Mouse (Mus musculus): ENCODE measurements around the gene Msh2. TPM values are rescaled to one million over a fixed set of nuclear protein-coding genes. Genes with fewer than 3 reads are reported as not detected.

Msh2 gene
- total RNA-seq, 2 experiments from 2014 or later: 9.9 to 10.7 TPM

Other genes starting within 250 kb of the Msh2 start
- gene Stpg4, start 244.6 kb upstream of the Msh2 start, total RNA-seq (2021): not detected
- 100 to 1,000 TPM; 175 to 251 TPM for gene Calm2, start 225.4 kb upstream of the Msh2 start, total RNA-seq (2021)
- gene Epcam, start 36.4 kb upstream of the Msh2 start, total RNA-seq (2021): under 1 TPM in 1 of 2 experiments, not detected in 1; 0.12 TPM
- gene Kcnk12, start 125.7 kb downstream of the Msh2 start, total RNA-seq (2021): not detected
- not detected for gene Rpl36-ps4, start 248.6 kb downstream of the Msh2 start, total RNA-seq (2021)